Mouse (Mus musculus): Measurements from ENCODE around the gene Scn8a. TPM values are rescaled to one million over a fixed set of nuclear protein-coding genes. Genes with fewer than 3 reads are reported as not detected.
"Not testable (repeated sequence)": the region's sequence is repeated elsewhere in the genome, so short reads cannot be mapped to it uniquely, and the experiment has no call there.

Gene Scn8a
- total RNA-seq (2021) (under 1 TPM in 1 of 2 experiments, not detected in 1; 0.02 TPM), polyA plus RNA-seq (2012; rRNA removed) (0.09 TPM in 1 of 2 replicates, not detected in the other)
- long read RNA-seq, result 0 reads

GRCm38 (mm10) chr15:100869558-100869957 is at the start of gene Scn8a:
Gene Scn8a, plus strand, starts transcription at chr15:100869858.
- 72% methylated on average over 7 of the region's 7 CpGs for whole genome bisulfite sequencing
- Histone ChIP-seq H3K4me3 (no peak within 1 kb of the TSS), H3K27me3 (ENCODE audit: control insufficient read depth, insufficient read depth, low read length) (peaks cover 11% of the 10 kb centered on the region), H3K79me2 (replicated peaks; ENCODE audit: control insufficient read depth, insufficient read depth, low read length) (no peaks in the 10 kb centered on the region), H3K9ac (ENCODE audit: low read depth, low read length) (no peak within 1 kb of the TSS), H3K4me1 (ENCODE audit: control insufficient read depth, insufficient read depth, low read length) (peaks cover 2% of the 10 kb centered on the region; the same call in 1 of the 2 replicates), H3K27ac (no peak within 1 kb of the TSS), H3K36me3 (ENCODE audit: control insufficient read depth, insufficient read depth, low read length) (no peaks in the 10 kb centered on the region)
- no peak for DNase-seq
- no peak for TF ChIP-seq EP300 (IDR thresholded peaks at IDR 0.05; ENCODE audit: insufficient read depth, low read depth, low read length)
- no peak for TF ChIP-seq CTCF (IDR thresholded peaks at IDR 0.05)
- TF ChIP-seq POLR2A (IDR thresholded peaks at IDR 0.05; ENCODE audit: insufficient read depth, low read depth, low read length), result no peak
- intact Hi-C loops (cut with DNase I), result no loop called here

GRCm38 (mm10) chr15:100821824-100822223 is 47.8 kb upstream of the Scn8a start:
- TF ChIP-seq POLR2A (IDR thresholded peaks at IDR 0.05; ENCODE audit: insufficient read depth, low read depth, low read length), result no peak
- TF ChIP-seq CTCF (IDR thresholded peaks at IDR 0.05), result peak; percentile 15
- no peaks in the 10 kb centered on the region for H3K36me3 ChIP-seq (ENCODE audit: control insufficient read depth, insufficient read depth, low read length)

GRCm38 (mm10) chr15:100822370-100822769 is 47.3 kb upstream of the Scn8a start:
- H3K4me3 ChIP-seq; H3K36me3 ChIP-seq (ENCODE audit: control insufficient read depth, insufficient read depth, low read length); H3K4me1 ChIP-seq (ENCODE audit: control insufficient read depth, insufficient read depth, low read length); H3K79me2 ChIP-seq (replicated peaks; ENCODE audit: control insufficient read depth, insufficient read depth, low read length); H3K27me3 ChIP-seq (ENCODE audit: control insufficient read depth, insufficient read depth, low read length); H3K27ac ChIP-seq; intact Hi-C loops (cut with DNase I); H3K9ac ChIP-seq (ENCODE audit: low read depth, low read length): not testable (repeated sequence)
- WGBS, result 57% methylated on average over 4 of the region's 4 CpGs
- DNase-seq, result peak in 1 of 2 experiments; percentile 16

More at GRCm38 (mm10) chr15:100821824-100822223, 47.8 kb upstream of the Scn8a start:
- intact Hi-C loops (cut with DNase I), result no loop called here
- Histone ChIP-seq H3K27ac (no peak overlapping the region), H3K79me2 (replicated peaks; ENCODE audit: control insufficient read depth, insufficient read depth, low read length) (no peaks in the 10 kb centered on the region), H3K4me1 (ENCODE audit: control insufficient read depth, insufficient read depth, low read length) (no peaks in the 10 kb centered on the region), H3K4me3 (no peak overlapping the region), H3K27me3 (ENCODE audit: control insufficient read depth, insufficient read depth, low read length) (no peaks in the 10 kb centered on the region; the same call in 1 of the 2 replicates), H3K9ac (ENCODE audit: low read depth, low read length) (no peak overlapping the region)
- DNase-seq, result no peak
- 41% methylated on average over 8 of the region's 8 CpGs for WGBS

- no peaks in the 10 kb centered on the region for H3K4me1 ChIP-seq (ENCODE audit: control insufficient read depth, insufficient read depth, low read length)
- intact Hi-C loops (cut with DNase I), result no loop called here
- TF ChIP-seq EP300 (IDR thresholded peaks at IDR 0.05; ENCODE audit: insufficient read depth, low read depth, low read length) (no peak), POLR2A (IDR thresholded peaks at IDR 0.05; ENCODE audit: insufficient read depth, low read depth, low read length) (no peak), CTCF (IDR thresholded peaks at IDR 0.05) (no peak)
- no peak overlapping the region for H3K9ac ChIP-seq (ENCODE audit: low read depth, low read length)
- H3K36me3 ChIP-seq (ENCODE audit: control insufficient read depth, insufficient read depth, low read length), result no peaks in the 10 kb centered on the region
- 23% methylated on average over 26 of the region's 26 CpGs for WGBS
- no peak for DNase-seq
- no peak overlapping the region for H3K27ac ChIP-seq
- H3K79me2 ChIP-seq (replicated peaks; ENCODE audit: control insufficient read depth, insufficient read depth, low read length), result no peaks in the 10 kb centered on the region
- H3K4me3 ChIP-seq, result no peak overlapping the region
- no peaks in the 10 kb centered on the region; the same call in 1 of the 2 replicates for H3K27me3 ChIP-seq (ENCODE audit: control insufficient read depth, insufficient read depth, low read length)
These were observed 44.3 kb upstream of the Scn8a start for GRCm38 (mm10) chr15:100825249-100825856.

- intact Hi-C loops (cut with DNase I), result no loop called here
These were observed 43.6 kb upstream of the Scn8a start for GRCm38 (mm10) chr15:100826076-100826475.

GRCm38 (mm10) chr15:100829775-100830174 is 39.9 kb upstream of the Scn8a start:
- no peaks in the 10 kb centered on the region for H3K4me1 ChIP-seq (ENCODE audit: control insufficient read depth, insufficient read depth, low read length)
- H3K27me3 ChIP-seq (ENCODE audit: control insufficient read depth, insufficient read depth, low read length), result no peaks in the 10 kb centered on the region; the same call in 1 of the 2 replicates

More at GRCm38 (mm10) chr15:100826076-100826475, 43.6 kb upstream of the Scn8a start:
- Histone ChIP-seq H3K27ac (no peak overlapping the region), H3K9ac (ENCODE audit: low read depth, low read length) (no peak overlapping the region), H3K4me3 (no peak overlapping the region), H3K36me3 (ENCODE audit: control insufficient read depth, insufficient read depth, low read length) (no peaks in the 10 kb centered on the region), H3K79me2 (replicated peaks; ENCODE audit: control insufficient read depth, insufficient read depth, low read length) (no peaks in the 10 kb centered on the region), H3K4me1 (ENCODE audit: control insufficient read depth, insufficient read depth, low read length) (no peaks in the 10 kb centered on the region), H3K27me3 (ENCODE audit: control insufficient read depth, insufficient read depth, low read length) (no peaks in the 10 kb centered on the region; the same call in 1 of the 2 replicates)
- TF ChIP-seq EP300 (IDR thresholded peaks at IDR 0.05; ENCODE audit: insufficient read depth, low read depth, low read length) (no peak), CTCF (IDR thresholded peaks at IDR 0.05) (no peak)
- DNase-seq, result no peak
- WGBS, result 82% methylated on average over 8 of the region's 8 CpGs

More at GRCm38 (mm10) chr15:100829775-100830174, 39.9 kb upstream of the Scn8a start:
- Histone ChIP-seq H3K4me3 (no peak overlapping the region), H3K36me3 (ENCODE audit: control insufficient read depth, insufficient read depth, low read length) (no peaks in the 10 kb centered on the region), H3K9ac (ENCODE audit: low read depth, low read length) (no peak overlapping the region), H3K79me2 (replicated peaks; ENCODE audit: control insufficient read depth, insufficient read depth, low read length) (no peaks in the 10 kb centered on the region), H3K27ac (no peak overlapping the region)
- intact Hi-C loops (cut with DNase I), result no loop called here
- DNase-seq, result no peak
- WGBS, result 83% methylated on average over 9 of the region's 9 CpGs
- TF ChIP-seq POLR2A (IDR thresholded peaks at IDR 0.05; ENCODE audit: insufficient read depth, low read depth, low read length), result no peak
- TF ChIP-seq EP300 (IDR thresholded peaks at IDR 0.05; ENCODE audit: insufficient read depth, low read depth, low read length), result no peak
- no peak for TF ChIP-seq CTCF (IDR thresholded peaks at IDR 0.05)

Data from heart, adult 2 months (tissue).